ENCODE assay signal across 8 mouse cellular contexts in the genomic region with DNA sequence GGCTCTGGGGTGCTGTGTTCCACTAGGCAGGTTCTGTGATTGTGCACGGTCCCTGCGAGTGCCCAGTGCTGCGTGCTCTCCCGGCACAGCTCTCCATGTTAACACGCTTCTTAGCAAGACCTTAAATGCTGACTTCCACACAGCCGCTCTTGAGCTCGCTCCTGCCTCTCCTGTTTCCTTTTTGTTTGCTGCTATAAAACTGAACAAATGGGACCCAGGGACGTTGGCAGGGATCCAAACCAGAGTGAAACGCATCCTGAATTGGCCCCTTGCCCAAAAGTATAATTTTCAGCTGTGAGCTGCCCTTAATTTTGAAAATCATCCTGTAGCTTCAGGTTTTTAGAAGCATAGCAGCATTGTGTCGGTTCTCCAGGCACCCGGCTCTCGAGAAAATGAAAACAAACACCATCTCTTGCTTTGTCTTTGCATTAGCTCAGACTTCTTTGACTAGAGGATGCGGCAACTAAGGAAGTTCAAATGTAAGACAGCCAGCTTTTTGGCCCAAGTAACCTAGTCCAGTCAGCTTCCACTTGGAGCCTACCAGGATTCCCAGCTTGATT.
A peak's percentile ranks its signal among the peaks of the same experiment; 100 is the strongest.
DNase-seq lines count a peak whose midpoint lies in the region; ATAC-seq lines count a peak whose summit lies in the region.

No protein-coding gene starts in this region.

- peak; percentile 72; the same call in 1 of the 2 replicates for ATAC-seq in hindbrain, embryonic 14.5 days (ENCODE audit: low FRiP score)
- peak; percentile 92 for ATAC-seq in neural tube, embryonic 15.5 days (ENCODE audit: low FRiP score)

- H3K4me3 ChIP-seq in hindbrain, embryonic 14.5 days (replicated peaks; ENCODE audit: low read length) = peak overlapping the region; percentile 4; the same call in 1 of the 2 replicates
- peak overlapping the region; percentile 27 for H3K4me3 ChIP-seq in neural tube, embryonic 15.5 days (replicated peaks)

- H3K9me3 ChIP-seq in hindbrain, embryonic 14.5 days (ENCODE audit: control insufficient read depth, low read length) = no peaks in the 10 kb centered on the region
- H3K9me3 ChIP-seq in neural tube, embryonic 15.5 days (replicated peaks) = no peaks in the 10 kb centered on the region

- H3K9ac ChIP-seq in hindbrain, embryonic 14.5 days = peak overlapping the region; percentile 50
- H3K9ac ChIP-seq in neural tube, embryonic 15.5 days (replicated peaks) = peak overlapping the region; percentile 44

- 32% methylated on average over 13 of the region's 13 CpGs for WGBS in hindbrain, embryonic 14.5 days
- 13% methylated on average over 13 of the region's 13 CpGs for WGBS in neural tube, embryonic 15.5 days

- H3K4me1 ChIP-seq in hindbrain, embryonic 14.5 days (replicated peaks; ENCODE audit: control insufficient read depth, insufficient read depth, low read length) = peaks cover 5% of the 10 kb centered on the region; the same call in 1 of the 2 replicates
- peaks cover 8% of the 10 kb centered on the region for H3K4me1 ChIP-seq in neural tube, embryonic 15.5 days

- DNase-seq in kidney, adult 18-20 months = peak; percentile 3
- DNase-seq in kidney, adult 11 months = no peak
- peak; percentile 36 to 51 for DNase-seq in cerebellum, adult 18-20 months
- peak; percentile 48 to 71 for DNase-seq in frontal cortex, adult 2 months (ENCODE audit: extremely low spot score in 1 of 2, low spot score in 1 of 2)
- DNase-seq in hindbrain, embryonic 14.5 days (ENCODE audit: low spot score) = peak; percentile 76
- DNase-seq in layer of hippocampus, postnatal 36 days = peak; percentile 41 to 56
- DNase-seq in spleen, adult 12 weeks (ENCODE audit: low spot score) = no peak

- peak overlapping the region; percentile 49 for H3K4me2 ChIP-seq in hindbrain, embryonic 14.5 days (replicated peaks)
- peak overlapping the region; percentile 54 for H3K4me2 ChIP-seq in neural tube, embryonic 15.5 days

- no peaks in the 10 kb centered on the region for H3K27me3 ChIP-seq in hindbrain, embryonic 14.5 days (ENCODE audit: control insufficient read depth, insufficient read depth, low read length)
- H3K27me3 ChIP-seq in neural tube, embryonic 15.5 days (replicated peaks) = no peaks in the 10 kb centered on the region

- H3K36me3 ChIP-seq in hindbrain, embryonic 14.5 days (replicated peaks; ENCODE audit: control insufficient read depth, insufficient read depth) = no peaks in the 10 kb centered on the region
- H3K36me3 ChIP-seq in neural tube, embryonic 15.5 days = no peaks in the 10 kb centered on the region

- H3K27ac ChIP-seq in hindbrain, embryonic 14.5 days = peak overlapping the region; percentile 78
- peak overlapping the region; percentile 80 for H3K27ac ChIP-seq in neural tube, embryonic 15.5 days (replicated peaks)

Comparison
In these comparisons a context has a peak if more than half of its experiments do, and no peak if none do; other contexts are left out.
1. DNase-seq: peak in kidney, adult 18-20 months (single experiment), cerebellum, adult 18-20 months (2 of 2), frontal cortex, adult 2 months (2 of 2), hindbrain, embryonic 14.5 days (single experiment) and layer of hippocampus, postnatal 36 days (2 of 2); none in kidney, adult 11 months (single experiment) and spleen, adult 12 weeks (single experiment).